Mouse (Mus musculus): ENCODE results near the gene Abcb9. TPM values are rescaled to one million over a fixed set of nuclear protein-coding genes. Genes with fewer than 3 reads are reported as not detected.
A peak's percentile ranks its signal among the peaks of the same experiment; 100 is the strongest.

The Abcb9 gene
- polyA plus RNA-seq, 1 experiment from 2014 or later = 3.7 TPM

- 73% methylated on average over 19 of the region's 19 CpGs for WGBS (ENCODE audit: insufficient replicate concordance)
- peak overlapping the region; percentile 87; the same call in 1 of the 2 replicates for H3K4me3 ChIP-seq (ENCODE audit: low read depth, low read length)
- peak overlapping the region; percentile 91 for H3K27ac ChIP-seq (ENCODE audit: low read depth)
- DNase-seq (peak; percentile 44), ATAC-seq (peak; percentile 76)
- H3K4me1 ChIP-seq (ENCODE audit: insufficient read depth) = peaks cover 60% of the 10 kb centered on the region
- peaks cover 13% of the 10 kb centered on the region; the same call in 1 of the 2 replicates for H3K36me3 ChIP-seq (replicated peaks; ENCODE audit: insufficient read depth, low read length)
- H3K9ac ChIP-seq (replicated peaks) = no peak overlapping the region; the same call in 1 of the 2 replicates
- H3K4me2 ChIP-seq (ENCODE audit: low read depth, low read length) = peak overlapping the region; percentile 84
- H3K9me3 ChIP-seq (ENCODE audit: low read length) = no peaks in the 10 kb centered on the region
- H3K27me3 ChIP-seq (ENCODE audit: insufficient read depth, low read length) = no peaks in the 10 kb centered on the region
- TF ChIP-seq CTCF (IDR thresholded peaks at IDR 0.05; ENCODE audit: low read depth) (no peak), EP300 (IDR thresholded peaks at IDR 0.05; ENCODE audit: low read depth) (peak; percentile 69)
Observed at GRCm38 (mm10) chr5:124029220-124030035, 66.2 kb downstream of the Abcb9 start.

- peaks cover 13% of the 10 kb centered on the region; the same call in 1 of the 2 replicates for H3K36me3 ChIP-seq (replicated peaks; ENCODE audit: insufficient read depth, low read length)
- H3K27ac ChIP-seq (ENCODE audit: low read depth) = peak overlapping the region; percentile 91
- H3K27me3 ChIP-seq (ENCODE audit: insufficient read depth, low read length) = no peaks in the 10 kb centered on the region
- H3K4me3 ChIP-seq (ENCODE audit: low read depth, low read length) = no peak overlapping the region
- 42% methylated on average over 7 of the region's 7 CpGs for WGBS (ENCODE audit: insufficient replicate concordance)
- H3K9ac ChIP-seq (replicated peaks) = peak overlapping the region; percentile 1; the same call in 1 of the 2 replicates
- TF ChIP-seq EP300 (IDR thresholded peaks at IDR 0.05; ENCODE audit: low read depth) (no peak), CTCF (IDR thresholded peaks at IDR 0.05; ENCODE audit: low read depth) (no peak)
- H3K9me3 ChIP-seq (ENCODE audit: low read length) = no peaks in the 10 kb centered on the region
- H3K4me2 ChIP-seq (ENCODE audit: low read depth, low read length) = peak overlapping the region; percentile 31
- ATAC-seq = no peak
- peaks cover 65% of the 10 kb centered on the region for H3K4me1 ChIP-seq (ENCODE audit: insufficient read depth)
- DNase-seq = no peak
Observed at GRCm38 (mm10) chr5:124028680-124029079, 66.9 kb downstream of the Abcb9 start.

GRCm38 (mm10) chr5:124027702-124028470, 67.7 kb downstream of the Abcb9 start:
- 0 out of 2 replicates have a peak overlapping the region, but pooled peaks have one; percentile 11 for H3K4me3 ChIP-seq (ENCODE audit: low read depth, low read length)
- peaks cover 13% of the 10 kb centered on the region; the same call in 1 of the 2 replicates for H3K36me3 ChIP-seq (replicated peaks; ENCODE audit: insufficient read depth, low read length)
- TF ChIP-seq CTCF (IDR thresholded peaks at IDR 0.05; ENCODE audit: low read depth) = no peak
- DNase-seq (no peak), ATAC-seq (no peak)
- H3K27ac ChIP-seq (ENCODE audit: low read depth) = peak overlapping the region; percentile 91
- peaks cover 71% of the 10 kb centered on the region for H3K4me1 ChIP-seq (ENCODE audit: insufficient read depth)
- peak overlapping the region; percentile 1; the same call in 1 of the 2 replicates for H3K9ac ChIP-seq (replicated peaks)
- 50% methylated on average over 19 of the region's 19 CpGs for WGBS (ENCODE audit: insufficient replicate concordance)
- H3K4me2 ChIP-seq (ENCODE audit: low read depth, low read length) = peak overlapping the region; percentile 31
- H3K27me3 ChIP-seq (ENCODE audit: insufficient read depth, low read length) = no peaks in the 10 kb centered on the region
- no peaks in the 10 kb centered on the region for H3K9me3 ChIP-seq (ENCODE audit: low read length)

GRCm38 (mm10) chr5:124026568-124026967, 69.0 kb downstream of the Abcb9 start:
- Histone ChIP-seq H3K4me3 (ENCODE audit: low read depth, low read length) (no peak overlapping the region), H3K4me1 (ENCODE audit: insufficient read depth) (peaks cover 79% of the 10 kb centered on the region), H3K9ac (replicated peaks) (peak overlapping the region; percentile 22; the same call in 1 of the 2 replicates), H3K4me2 (ENCODE audit: low read depth, low read length) (peak overlapping the region; percentile 39), H3K36me3 (replicated peaks; ENCODE audit: insufficient read depth, low read length) (peaks cover 13% of the 10 kb centered on the region; the same call in 1 of the 2 replicates), H3K27me3 (ENCODE audit: insufficient read depth, low read length) (no peaks in the 10 kb centered on the region), H3K9me3 (ENCODE audit: low read length) (no peaks in the 10 kb centered on the region), H3K27ac (ENCODE audit: low read depth) (peak overlapping the region; percentile 90)
- DNase-seq (no peak), ATAC-seq (no peak)
- TF ChIP-seq CTCF (IDR thresholded peaks at IDR 0.05; ENCODE audit: low read depth) (peak; percentile 9; the same call in 1 of the 2 replicates), EP300 (IDR thresholded peaks at IDR 0.05; ENCODE audit: low read depth) (no peak)
- 71% methylated on average over 5 of the region's 5 CpGs for WGBS (ENCODE audit: insufficient replicate concordance)

- no peak overlapping the region for H3K4me3 ChIP-seq (ENCODE audit: low read depth, low read length)
- H3K27me3 ChIP-seq (ENCODE audit: insufficient read depth, low read length) = no peaks in the 10 kb centered on the region
- 68% methylated on average over 15 of the region's 15 CpGs for WGBS (ENCODE audit: insufficient replicate concordance)
- DNase-seq = peak; percentile 65
- peak; percentile 72 for ATAC-seq
- H3K4me2 ChIP-seq (ENCODE audit: low read depth, low read length) = peak overlapping the region; percentile 39
- H3K36me3 ChIP-seq (replicated peaks; ENCODE audit: insufficient read depth, low read length) = peaks cover 13% of the 10 kb centered on the region; the same call in 1 of the 2 replicates
- H3K4me1 ChIP-seq (ENCODE audit: insufficient read depth) = peaks cover 84% of the 10 kb centered on the region
- H3K27ac ChIP-seq (ENCODE audit: low read depth) = peak overlapping the region; percentile 90
- H3K9me3 ChIP-seq (ENCODE audit: low read length) = no peaks in the 10 kb centered on the region
- 0 out of 2 replicates have a peak overlapping the region, but pooled peaks have one; percentile 3 for H3K9ac ChIP-seq (replicated peaks)
- TF ChIP-seq EP300 (IDR thresholded peaks at IDR 0.05; ENCODE audit: low read depth) = peak; percentile 10; the same call in 1 of the 2 replicates
- TF ChIP-seq CTCF (IDR thresholded peaks at IDR 0.05; ENCODE audit: low read depth) = no peak
Observed at GRCm38 (mm10) chr5:124025587-124026441, 69.8 kb downstream of the Abcb9 start.
